Comparison of ENCODE assay signal across 15 mouse cellular contexts in the genomic region with DNA sequence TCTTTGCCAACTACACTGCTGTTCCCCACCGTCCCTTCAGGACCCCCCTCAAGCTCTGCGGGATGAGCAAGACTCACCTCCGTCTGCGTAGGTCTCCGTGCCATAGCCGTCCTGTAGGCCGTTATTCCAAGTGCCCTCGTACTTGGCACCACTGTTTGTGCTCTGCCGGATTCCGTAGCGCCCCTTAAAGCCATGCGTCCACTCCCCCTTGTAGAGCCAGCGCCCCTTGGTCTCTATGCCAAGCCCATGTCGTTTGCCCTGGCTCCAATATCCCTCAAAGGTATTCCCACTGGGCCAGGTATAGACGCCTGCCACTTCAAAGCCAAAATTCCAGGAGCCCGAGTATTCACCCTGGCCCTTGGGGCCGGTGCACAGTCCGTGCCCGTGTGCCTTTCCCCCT. TPM values are rescaled to one million over a fixed set of nuclear protein-coding genes. Genes with fewer than 3 reads are reported as not detected.
DNase-seq lines count a peak whose midpoint lies in the region; ATAC-seq and TF ChIP-seq lines count a peak whose summit lies in the region.
"Had no signal": no experiment of that assay in that cellular context is flagged by ENCODE, and none has a peak within 500 bp of the region (broad histone marks: within the 10 kb centered on the region; RNA-seq: fewer than 3 reads in every experiment).

No protein-coding gene starts in this region.

- 0 out of 2 replicates have a peak overlapping the region, but pooled peaks have one; percentile 15 for H3K4me2 ChIP-seq in liver, postnatal 0 days (ENCODE audit: low read depth, low read length)
- H3K4me2 ChIP-seq in liver, embryonic 12.5 days: no peak overlapping the region
- no peak overlapping the region; the same call in 1 of the 2 replicates for H3K4me2 ChIP-seq in embryonic facial prominence, embryonic 15.5 days (replicated peaks)
- peak overlapping the region; percentile 32; the same call in 1 of the 2 replicates for H3K4me2 ChIP-seq in limb, embryonic 15.5 days
- no peak overlapping the region for H3K4me2 ChIP-seq in midbrain, embryonic 13.5 days (replicated peaks)

- H3K36me3 ChIP-seq in heart, adult 2 months (ENCODE audit: control insufficient read depth, insufficient read depth, low read length): no peaks in the 10 kb centered on the region; the same call in 1 of the 2 replicates
- no peaks in the 10 kb centered on the region for H3K36me3 ChIP-seq in liver, postnatal 0 days (replicated peaks; ENCODE audit: insufficient read depth, low read length)
- H3K36me3 ChIP-seq in liver, embryonic 12.5 days: no peaks in the 10 kb centered on the region
- no peaks in the 10 kb centered on the region for H3K36me3 ChIP-seq in embryonic facial prominence, embryonic 15.5 days
- no peaks in the 10 kb centered on the region for H3K36me3 ChIP-seq in limb, embryonic 15.5 days
- H3K36me3 ChIP-seq in midbrain, embryonic 13.5 days: no peaks in the 10 kb centered on the region
- H3K36me3 ChIP-seq: liver, embryonic 13.5 days; neural tube, embryonic 13.5 days had no signal

- TF ChIP-seq EP300 in heart, adult 2 months (IDR thresholded peaks at IDR 0.05; ENCODE audit: insufficient read depth, low read depth, low read length): no peak
- TF ChIP-seq EP300 in liver, postnatal 0 days (IDR thresholded peaks at IDR 0.05; ENCODE audit: low read depth): no peak

- no peak for ATAC-seq in liver, postnatal 0 days
- ATAC-seq in liver, embryonic 12.5 days: no peak
- no peak for ATAC-seq in embryonic facial prominence, embryonic 15.5 days (ENCODE audit: insufficient number of reproducible peaks, low FRiP score, low TSS enrichment, low read depth)
- ATAC-seq in limb, embryonic 15.5 days (ENCODE audit: insufficient number of reproducible peaks, low FRiP score, low TSS enrichment, low read depth): no peak
- ATAC-seq in midbrain, embryonic 13.5 days: no peak
- ATAC-seq: activated CD4-positive, CD25-positive, alpha-beta regulatory T cell, adult 4 months; hindbrain, postnatal 0 days had no signal

- no peaks in the 10 kb centered on the region for H3K27me3 ChIP-seq in heart, adult 2 months (ENCODE audit: control insufficient read depth, insufficient read depth, low read length)
- H3K27me3 ChIP-seq in liver, postnatal 0 days (ENCODE audit: insufficient read depth, low read length): no peaks in the 10 kb centered on the region
- H3K27me3 ChIP-seq in liver, embryonic 12.5 days (replicated peaks): peaks cover 26% of the 10 kb centered on the region
- no peaks in the 10 kb centered on the region for H3K27me3 ChIP-seq in embryonic facial prominence, embryonic 15.5 days
- no peaks in the 10 kb centered on the region for H3K27me3 ChIP-seq in limb, embryonic 15.5 days
- H3K27me3 ChIP-seq in midbrain, embryonic 13.5 days: 0 out of 2 replicates have a peak, but pooled peaks cover 3% of the 10 kb centered on the region
- H3K27me3 ChIP-seq: neural tube, embryonic 13.5 days had no signal

- H3K4me1 ChIP-seq in heart, adult 2 months (ENCODE audit: control insufficient read depth, insufficient read depth, low read length): peaks cover 6% of the 10 kb centered on the region
- H3K4me1 ChIP-seq in liver, postnatal 0 days (ENCODE audit: insufficient read depth): no peaks in the 10 kb centered on the region
- no peaks in the 10 kb centered on the region for H3K4me1 ChIP-seq in liver, embryonic 12.5 days
- H3K4me1 ChIP-seq in embryonic facial prominence, embryonic 15.5 days: peaks cover 8% of the 10 kb centered on the region
- H3K4me1 ChIP-seq in limb, embryonic 15.5 days: peaks cover 19% of the 10 kb centered on the region
- peaks cover 7% of the 10 kb centered on the region; the same call in 1 of the 2 replicates for H3K4me1 ChIP-seq in midbrain, embryonic 13.5 days (replicated peaks)
- H3K4me1 ChIP-seq: liver, embryonic 13.5 days; neural tube, embryonic 13.5 days had no signal

- TF ChIP-seq CTCF in heart, adult 2 months (IDR thresholded peaks at IDR 0.05): no peak
- TF ChIP-seq CTCF in liver, postnatal 0 days (IDR thresholded peaks at IDR 0.05; ENCODE audit: low read depth): no peak

- H3K79me2 ChIP-seq in heart, adult 2 months (replicated peaks; ENCODE audit: control insufficient read depth, insufficient read depth, low read length): no peaks in the 10 kb centered on the region

- no peaks in the 10 kb centered on the region for H3K9me3 ChIP-seq in liver, postnatal 0 days (ENCODE audit: low read length)
- no peaks in the 10 kb centered on the region for H3K9me3 ChIP-seq in liver, embryonic 12.5 days (replicated peaks)
- no peaks in the 10 kb centered on the region for H3K9me3 ChIP-seq in embryonic facial prominence, embryonic 15.5 days (replicated peaks)
- H3K9me3 ChIP-seq in limb, embryonic 15.5 days: no peaks in the 10 kb centered on the region
- no peaks in the 10 kb centered on the region for H3K9me3 ChIP-seq in midbrain, embryonic 13.5 days
- H3K9me3 ChIP-seq: liver, embryonic 13.5 days; neural tube, embryonic 13.5 days had no signal

- intact Hi-C loops in heart, adult 2 months (cut with DNase I): no loop called here

- peak overlapping the region; percentile 97 for H3K27ac ChIP-seq in heart, adult 2 months
- no peak overlapping the region for H3K27ac ChIP-seq in liver, postnatal 0 days (ENCODE audit: low read depth)
- H3K27ac ChIP-seq in liver, embryonic 12.5 days: no peak overlapping the region
- no peak overlapping the region for H3K27ac ChIP-seq in embryonic facial prominence, embryonic 15.5 days (replicated peaks)
- no peak overlapping the region for H3K27ac ChIP-seq in limb, embryonic 15.5 days
- no peak overlapping the region for H3K27ac ChIP-seq in midbrain, embryonic 13.5 days
- H3K27ac ChIP-seq: hindbrain, postnatal 0 days; liver, embryonic 13.5 days; neural tube, embryonic 13.5 days had no signal

- 53% methylated on average over 19 of the region's 19 CpGs for WGBS in heart, adult 2 months
- WGBS in liver, postnatal 0 days (ENCODE audit: insufficient replicate concordance): 85% methylated on average over 19 of the region's 19 CpGs
- 83% methylated on average over 19 of the region's 19 CpGs for WGBS in liver, embryonic 12.5 days (ENCODE audit: insufficient replicate concordance)
- 87% methylated on average over 19 of the region's 19 CpGs for WGBS in embryonic facial prominence, embryonic 15.5 days
- 87% methylated on average over 19 of the region's 19 CpGs for WGBS in limb, embryonic 15.5 days
- WGBS in midbrain, embryonic 13.5 days: 94% methylated on average over 19 of the region's 19 CpGs

- peak overlapping the region; percentile 63 for H3K4me3 ChIP-seq in heart, adult 2 months
- no peak overlapping the region for H3K4me3 ChIP-seq in liver, postnatal 0 days (ENCODE audit: low read depth, low read length)
- no peak overlapping the region for H3K4me3 ChIP-seq in liver, embryonic 12.5 days
- peak overlapping the region; percentile 18 for H3K4me3 ChIP-seq in embryonic facial prominence, embryonic 15.5 days (replicated peaks)
- peak overlapping the region; percentile 15 for H3K4me3 ChIP-seq in limb, embryonic 15.5 days
- no peak overlapping the region for H3K4me3 ChIP-seq in midbrain, embryonic 13.5 days (replicated peaks)
- H3K4me3 ChIP-seq: liver, embryonic 13.5 days had no signal

- no peak for DNase-seq in heart, adult 2 months
- no peak for DNase-seq in heart, postnatal 4 days
- DNase-seq in liver, postnatal 0 days: no peak
- no peak for DNase-seq in spleen, postnatal 10 days (ENCODE audit: low spot score in 2 of 2)
- DNase-seq: cerebellum, postnatal 36 days; liver, embryonic 13.5 days; thymus, adult 18-20 months had no signal

- peak overlapping the region; percentile 91 for H3K9ac ChIP-seq in heart, adult 2 months (ENCODE audit: low read depth, low read length)
- no peak overlapping the region for H3K9ac ChIP-seq in liver, postnatal 0 days (replicated peaks)
- no peak overlapping the region for H3K9ac ChIP-seq in liver, embryonic 12.5 days
- no peak overlapping the region for H3K9ac ChIP-seq in embryonic facial prominence, embryonic 15.5 days
- H3K9ac ChIP-seq in limb, embryonic 15.5 days: no peak overlapping the region
- H3K9ac ChIP-seq in midbrain, embryonic 13.5 days (replicated peaks): no peak overlapping the region
- H3K9ac ChIP-seq: liver, embryonic 13.5 days; neural tube, embryonic 13.5 days had no signal

- TF ChIP-seq POLR2A in heart, adult 2 months (IDR thresholded peaks at IDR 0.05; ENCODE audit: insufficient read depth, low read depth, low read length): peak; percentile 26; the same call in 1 of the 2 replicates

RNA-seq across cellular contexts. Expression of a gene that starts 0.7 kb away (rescaled TPM):
- 100 to 1,000 TPM; 389 to 391 TPM for total RNA-seq in heart, adult 2 months (2021)
- polyA plus RNA-seq in heart, adult 2 months (2012; rRNA removed): 193 and 253 TPM in 2 replicates
- 100 to 1,000 TPM; 366 to 416 TPM for total RNA-seq in heart, postnatal 4 days (2021)
- 0.11 and 0.19 TPM in 2 replicates for polyA plus RNA-seq in liver, postnatal 0 days (2015; fragmentation: Nextera tagmentation; extraction: Ambion mirVana)
- polyA plus RNA-seq in liver, embryonic 12.5 days (2016; fragmentation: Nextera tagmentation; extraction: Ambion mirVana): 0.12 and 0.16 TPM in 2 replicates
- 3.7 and 5.0 TPM in 2 replicates for polyA plus RNA-seq in embryonic facial prominence, embryonic 15.5 days (2015; fragmentation: Nextera tagmentation; extraction: Ambion mirVana)
- polyA plus RNA-seq in limb, embryonic 15.5 days (2015; fragmentation: Nextera tagmentation; extraction: Ambion mirVana): 2.9 and 4.5 TPM in 2 replicates
- polyA plus RNA-seq in midbrain, embryonic 13.5 days (2015; fragmentation: Nextera tagmentation; extraction: Ambion mirVana): 0.13 and 0.31 TPM in 2 replicates
- polyA plus RNA-seq: activated CD4-positive, CD25-positive, alpha-beta regulatory T cell, adult 4 months had no signal

RNA-seq across cellular contexts. Expression of a gene that starts 27.4 kb away (rescaled TPM):
- 10 to 100 TPM; 19.6 to 21.2 TPM for total RNA-seq in heart, adult 2 months (2021)
- 9.7 and 16.4 TPM in 2 replicates for polyA plus RNA-seq in heart, adult 2 months (2012; rRNA removed)
- total RNA-seq in heart, postnatal 4 days (2021): 10 to 100 TPM; 21.6 to 24.2 TPM
- 42.6 and 50.4 TPM in 2 replicates for polyA plus RNA-seq in liver, postnatal 0 days (2015; fragmentation: Nextera tagmentation; extraction: Ambion mirVana)
- polyA plus RNA-seq in liver, embryonic 12.5 days (2016; fragmentation: Nextera tagmentation; extraction: Ambion mirVana): 41.3 and 43.0 TPM in 2 replicates
- polyA plus RNA-seq in embryonic facial prominence, embryonic 15.5 days (2015; fragmentation: Nextera tagmentation; extraction: Ambion mirVana): 86.8 and 91.4 TPM in 2 replicates
- 93.6 and 94.0 TPM in 2 replicates for polyA plus RNA-seq in limb, embryonic 15.5 days (2015; fragmentation: Nextera tagmentation; extraction: Ambion mirVana)
- polyA plus RNA-seq in midbrain, embryonic 13.5 days (2015; fragmentation: Nextera tagmentation; extraction: Ambion mirVana): 77.3 and 79.4 TPM in 2 replicates

RNA-seq across cellular contexts. Expression of a gene that starts 41.2 kb away (rescaled TPM):
- not detected for total RNA-seq in heart, adult 2 months (2021)
- 0.23 and 0.25 TPM in 2 replicates for polyA plus RNA-seq in heart, adult 2 months (2012; rRNA removed)
- total RNA-seq in heart, postnatal 4 days (2021): not detected
- not detected in 2 replicates for polyA plus RNA-seq in liver, postnatal 0 days (2015; fragmentation: Nextera tagmentation; extraction: Ambion mirVana)
- 0.19 and 0.36 TPM in 2 replicates for polyA plus RNA-seq in liver, embryonic 12.5 days (2016; fragmentation: Nextera tagmentation; extraction: Ambion mirVana)
- polyA plus RNA-seq in embryonic facial prominence, embryonic 15.5 days (2015; fragmentation: Nextera tagmentation; extraction: Ambion mirVana): 3.2 and 3.9 TPM in 2 replicates
- 0.20 and 0.22 TPM in 2 replicates for polyA plus RNA-seq in limb, embryonic 15.5 days (2015; fragmentation: Nextera tagmentation; extraction: Ambion mirVana)
- polyA plus RNA-seq in midbrain, embryonic 13.5 days (2015; fragmentation: Nextera tagmentation; extraction: Ambion mirVana): 114 and 121 TPM in 2 replicates
- total RNA-seq: MEL had no signal
- polyA plus RNA-seq: activated CD4-positive, CD25-positive, alpha-beta regulatory T cell, adult 4 months had no signal

Comparison
In these comparisons a context has a peak if more than half of its experiments do, and no peak if none do; other contexts are left out.
1. H3K4me2 ChIP-seq: peak in liver, postnatal 0 days (single experiment) and limb, embryonic 15.5 days (single experiment); none in liver, embryonic 12.5 days (single experiment), embryonic facial prominence, embryonic 15.5 days (single experiment) and midbrain, embryonic 13.5 days (single experiment).
2. H3K4me3 ChIP-seq: peak in heart, adult 2 months (single experiment), embryonic facial prominence, embryonic 15.5 days (single experiment) and limb, embryonic 15.5 days (single experiment); none in liver, postnatal 0 days (single experiment), liver, embryonic 12.5 days (single experiment) and midbrain, embryonic 13.5 days (single experiment).
3. RNA of a gene that starts 0.7 kb away (polyA plus RNA-seq): 193 to 253 TPM in heart, adult 2 months; 3.7 to 5.0 TPM in embryonic facial prominence, embryonic 15.5 days, 2.9 to 4.5 TPM in limb, embryonic 15.5 days, 0.13 to 0.31 TPM in midbrain, embryonic 13.5 days, 0.12 to 0.16 TPM in liver, embryonic 12.5 days and 0.11 to 0.19 TPM in liver, postnatal 0 days; every median in the first group is over 10 times any median in the second.
4. RNA of a gene that starts 41.2 kb away (polyA plus RNA-seq): 114 to 121 TPM in midbrain, embryonic 13.5 days; 3.2 to 3.9 TPM in embryonic facial prominence, embryonic 15.5 days, 0.19 to 0.36 TPM in liver, embryonic 12.5 days, 0.23 to 0.25 TPM in heart, adult 2 months, 0.20 to 0.22 TPM in limb, embryonic 15.5 days and not detected in liver, postnatal 0 days; every median in the first group is over 10 times any median in the second.